Mouse (Mus musculus): ENCODE results near the gene Per3. TPM values are rescaled to one million over a fixed set of nuclear protein-coding genes. Genes with fewer than 3 reads are reported as not detected.
A peak's percentile ranks its signal among the peaks of the same experiment; 100 is the strongest.

Gene Per3
- 10 to 100 TPM; 15.0 to 17.8 TPM for total RNA-seq (2021)

GRCm38 (mm10) chr4:151044037-151044943 lies at the start of gene Per3:
Gene Per3 (minus strand): TSS chr4:151044665.
- intact Hi-C loops (cut with DNase I) = no loop called here
- DNase-seq (ENCODE audit: extremely low spot score in 1 of 2, low spot score in 2 of 2) = peak; percentile 95 to 99

- intact Hi-C loops (cut with DNase I) = no loop called here
- DNase-seq (ENCODE audit: extremely low spot score in 1 of 2, low spot score in 2 of 2) = no peak
These were observed 44.8 kb upstream of the Per3 start, which contains the start of gene Gm13090 for GRCm38 (mm10) chr4:151089270-151089669. Gene Gm13090 (plus strand): TSS chr4:151089570.

GRCm38 (mm10) chr4:151088819-151089218 lies 44.4 kb upstream of the Per3 start:
- no peak for DNase-seq (ENCODE audit: extremely low spot score in 1 of 2, low spot score in 2 of 2)
- intact Hi-C loops (cut with DNase I) = no loop called here

GRCm38 (mm10) chr4:151087358-151087757 lies 42.9 kb upstream of the Per3 start:
- intact Hi-C loops (cut with DNase I) = no loop called here

GRCm38 (mm10) chr4:151083027-151083426 lies 38.6 kb upstream of the Per3 start:
- no peak for DNase-seq (ENCODE audit: extremely low spot score in 1 of 2, low spot score in 2 of 2)
- intact Hi-C loops (cut with DNase I) = no loop called here

More at GRCm38 (mm10) chr4:151087358-151087757, 42.9 kb upstream of the Per3 start:
- DNase-seq (ENCODE audit: extremely low spot score in 1 of 2, low spot score in 2 of 2) = no peak

DNA sequence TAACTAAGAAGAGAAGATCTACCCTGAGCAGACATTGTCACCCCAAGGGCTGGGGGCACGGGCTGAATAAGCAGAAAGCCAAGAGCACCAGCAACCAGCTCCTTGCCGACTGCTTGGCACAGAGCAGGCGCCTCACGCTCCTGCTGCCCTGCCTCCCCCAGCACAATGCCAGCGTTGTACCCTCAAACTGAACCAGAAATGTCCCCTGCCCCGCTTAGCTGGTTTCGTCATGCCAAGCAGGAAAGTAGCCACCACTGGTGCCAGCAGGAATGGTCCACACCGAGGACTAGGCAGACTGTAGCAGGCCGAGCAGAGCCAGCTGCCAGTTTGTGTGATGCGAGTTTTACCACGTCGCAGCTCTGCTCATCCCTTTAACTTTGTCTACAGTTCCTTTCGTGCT lies 37.5 kb upstream of the Per3 start:
- no peak for DNase-seq (ENCODE audit: extremely low spot score in 1 of 2, low spot score in 2 of 2)
- intact Hi-C loops (cut with DNase I) = no loop called here

- DNase-seq (ENCODE audit: extremely low spot score in 1 of 2, low spot score in 2 of 2) = no peak
- intact Hi-C loops (cut with DNase I) = no loop called here
These were observed 36.9 kb upstream of the Per3 start for GRCm38 (mm10) chr4:151081355-151081754.

DNA sequence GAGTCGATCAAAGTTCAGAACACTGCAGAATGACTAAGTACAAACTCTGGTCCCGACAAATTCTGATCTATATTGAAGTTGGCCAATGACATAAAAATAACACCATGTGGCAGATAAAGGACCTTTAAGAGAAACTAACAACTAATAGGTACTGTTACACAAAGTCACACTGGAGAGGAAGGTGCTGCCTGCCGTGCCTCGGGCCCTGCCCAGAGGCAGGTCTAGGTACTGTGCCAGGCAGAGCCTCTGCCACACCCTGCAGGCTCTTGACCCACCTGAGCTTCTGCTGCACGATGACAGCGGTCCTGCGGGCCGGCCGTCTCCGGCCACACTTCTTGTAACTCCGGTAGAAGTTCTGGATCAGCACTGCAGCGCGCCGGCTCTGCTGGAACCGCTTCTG lies 30.4 kb upstream of the Per3 start:
- no peak for DNase-seq (ENCODE audit: extremely low spot score in 1 of 2, low spot score in 2 of 2)
- intact Hi-C loops (cut with DNase I) = no loop called here

GRCm38 (mm10) chr4:151073108-151073744 lies 28.8 kb upstream of the Per3 start:
- peak; percentile 75 for DNase-seq (ENCODE audit: extremely low spot score in 1 of 2, low spot score in 2 of 2)
- intact Hi-C loops (cut with DNase I) = loop anchor here (1.0 kb wide), 1 partner anchor 69 kb away; no protein-coding TSS in a partner anchor

DNA sequence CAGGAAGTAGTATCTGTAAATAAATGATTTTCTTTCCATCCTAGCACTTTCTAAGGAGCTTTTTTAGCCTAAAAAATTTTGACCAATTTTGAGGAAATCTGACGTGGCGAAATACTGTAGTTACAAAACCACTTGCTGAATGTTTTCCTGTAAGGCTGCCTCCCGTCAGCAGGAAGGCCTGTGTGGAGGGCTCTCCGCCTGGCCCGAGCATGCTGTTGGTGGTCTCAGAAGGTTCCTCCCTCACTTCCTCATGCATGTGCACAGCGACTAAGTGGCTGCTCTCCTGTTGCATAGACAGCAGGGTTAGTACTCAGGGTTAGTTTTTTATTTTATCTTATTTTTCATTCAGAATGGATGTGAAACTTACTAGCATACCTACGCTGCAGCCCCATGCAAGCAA lies 26.5 kb upstream of the Per3 start:
- no peak for DNase-seq (ENCODE audit: extremely low spot score in 1 of 2, low spot score in 2 of 2)
- intact Hi-C loops (cut with DNase I) = no loop called here

DNA sequence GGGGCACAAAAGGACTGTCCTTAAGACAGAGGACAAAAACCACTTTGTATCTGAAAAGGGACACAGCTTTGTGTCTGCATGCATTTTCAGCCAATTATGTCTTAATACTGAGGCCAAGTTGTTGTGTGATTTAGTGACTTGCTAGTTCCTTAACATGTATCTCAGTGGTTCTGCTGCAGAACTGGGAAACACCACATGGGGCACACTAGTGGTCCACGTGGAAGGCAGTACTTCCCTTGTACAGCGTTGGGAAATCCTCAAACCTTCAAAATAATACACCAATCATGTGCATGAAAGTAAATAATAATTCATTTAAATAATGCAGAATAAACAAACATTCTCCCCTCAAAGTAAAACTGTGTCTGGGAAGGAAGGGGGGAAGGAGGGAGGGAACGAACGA lies 24.3 kb upstream of the Per3 start:
- intact Hi-C loops (cut with DNase I) = no loop called here

DNA sequence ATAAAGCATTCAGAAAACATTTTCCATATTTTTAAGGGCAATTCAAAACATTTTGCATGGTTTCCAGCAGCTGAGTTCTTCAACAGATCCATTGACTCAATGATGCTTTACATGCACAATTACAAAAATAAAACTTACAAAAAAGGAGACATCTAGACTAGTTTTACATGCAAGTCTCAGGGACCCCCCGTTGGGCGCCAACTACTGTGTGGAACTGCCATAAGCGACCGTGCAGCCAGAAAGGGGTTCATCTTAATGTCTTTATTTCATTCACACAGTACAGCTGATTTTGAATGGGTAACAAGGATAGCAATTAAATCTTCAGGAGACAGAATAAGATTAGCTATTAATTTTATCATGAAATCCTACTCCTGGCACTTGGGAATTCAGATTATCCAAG lies 15.1 kb upstream of the Per3 start:
- intact Hi-C loops (cut with DNase I) = no loop called here
- DNase-seq (ENCODE audit: extremely low spot score in 1 of 2, low spot score in 2 of 2) = no peak

More for the DNA sequence above, 24.3 kb upstream of the Per3 start:
- DNase-seq (ENCODE audit: extremely low spot score in 1 of 2, low spot score in 2 of 2) = no peak

DNA sequence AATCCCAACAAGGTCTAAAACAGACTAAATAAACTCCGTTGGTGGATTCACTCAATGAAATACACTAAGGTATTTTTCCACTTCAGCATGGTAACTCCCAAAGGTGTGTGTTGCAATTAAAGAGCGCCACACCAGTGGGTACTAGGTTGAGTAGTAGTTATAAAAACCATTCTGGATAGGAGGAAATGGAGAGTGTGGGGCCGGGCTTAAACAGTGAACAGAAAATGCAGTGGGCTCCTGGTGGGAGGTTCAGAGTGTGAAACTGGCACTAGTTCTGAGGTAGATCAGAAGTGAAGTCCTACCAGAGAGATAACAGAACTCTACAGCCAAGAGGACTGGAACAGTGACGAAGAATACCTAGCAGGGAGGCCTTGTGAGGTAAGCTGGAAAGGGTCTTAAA lies 14.2 kb upstream of the Per3 start:
- DNase-seq (ENCODE audit: extremely low spot score in 1 of 2, low spot score in 2 of 2) = no peak
- intact Hi-C loops (cut with DNase I) = no loop called here

- intact Hi-C loops (cut with DNase I) = no loop called here
- DNase-seq (ENCODE audit: extremely low spot score in 1 of 2, low spot score in 2 of 2) = peak; percentile 98 to 100
These were observed 13.2 kb upstream of the Per3 start, which contains the start of gene Vamp3 for GRCm38 (mm10) chr4:151057347-151058321. Gene Vamp3 (minus strand): TSS chr4:151057963.

DNA sequence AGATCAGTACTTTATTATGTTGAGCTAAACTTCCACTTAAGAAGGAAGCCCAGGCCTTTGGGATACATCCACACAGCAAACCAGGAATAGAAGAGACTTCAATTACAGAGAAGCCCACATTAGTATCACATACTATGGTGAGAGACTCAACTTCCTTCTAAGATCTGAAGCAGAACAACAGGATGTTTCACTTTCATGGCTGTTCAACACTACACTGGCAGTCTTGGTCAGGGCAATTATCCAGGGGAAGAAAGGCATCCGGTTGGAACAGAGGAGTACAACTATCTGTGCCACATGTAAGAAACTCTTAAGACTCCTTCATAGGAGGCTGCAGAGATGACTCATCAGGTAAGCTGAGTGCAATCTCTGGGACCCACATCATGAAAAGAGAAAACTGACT lies 6.7 kb upstream of the Per3 start:
- intact Hi-C loops (cut with DNase I) = no loop called here
- DNase-seq (ENCODE audit: extremely low spot score in 1 of 2, low spot score in 2 of 2) = no peak

GRCm38 (mm10) chr4:151046524-151046923 lies 2.1 kb upstream of the Per3 start:
- intact Hi-C loops (cut with DNase I) = no loop called here
- no peak for DNase-seq (ENCODE audit: extremely low spot score in 1 of 2, low spot score in 2 of 2)

DNA sequence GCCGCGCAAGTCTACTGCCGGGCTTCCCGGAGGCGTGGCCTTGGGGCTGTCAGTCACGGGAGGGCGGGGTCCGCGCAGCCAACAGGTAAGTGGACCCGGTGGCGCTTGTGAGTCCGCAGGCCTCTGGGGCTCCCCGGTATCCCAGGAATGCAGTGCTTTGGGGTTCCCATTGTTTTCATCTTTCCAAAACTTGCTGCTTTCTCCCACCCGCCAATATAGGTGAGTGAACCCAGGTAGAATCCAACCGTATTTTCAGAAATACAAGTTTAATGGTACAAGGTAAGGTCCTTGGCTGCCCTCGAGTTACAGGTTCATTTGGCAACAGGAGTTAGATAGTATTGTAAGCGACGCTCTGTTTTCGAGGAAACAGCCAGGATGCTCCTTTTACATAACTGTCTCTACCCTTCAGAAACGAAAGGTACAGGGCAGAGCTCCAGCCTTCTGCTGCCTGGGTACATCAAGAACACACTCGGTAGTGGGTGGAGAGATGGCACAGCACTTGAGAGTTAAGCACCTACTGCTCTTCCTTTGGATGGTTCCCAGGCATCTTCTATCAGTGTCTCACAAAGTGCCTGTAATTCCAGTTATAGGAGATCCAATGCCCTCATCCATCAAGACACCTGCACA lies 592 bp upstream of the Per3 start:
- intact Hi-C loops (cut with DNase I) = no loop called here
- no peak for DNase-seq (ENCODE audit: extremely low spot score in 1 of 2, low spot score in 2 of 2)

GRCm38 (mm10) chr4:151043281-151043680 lies 1.2 kb downstream of the Per3 start:
- intact Hi-C loops (cut with DNase I) = no loop called here
- DNase-seq (ENCODE audit: extremely low spot score in 1 of 2, low spot score in 2 of 2) = no peak

Measured in left cerebral cortex, postnatal 10 days (tissue).